Mouse (Mus musculus): ENCODE results near the gene Tmem253.
A peak's percentile ranks its signal among the peaks of the same experiment; 100 is the strongest.

Gene Tmem253

GRCm38 (mm10) chr14:52015445-52016100 is at the start of gene Tmem253:
TSS of gene Tmem253 (plus strand) at chr14:52015658.
- no peak for DNase-seq (ENCODE audit: low read depth)

DNA sequence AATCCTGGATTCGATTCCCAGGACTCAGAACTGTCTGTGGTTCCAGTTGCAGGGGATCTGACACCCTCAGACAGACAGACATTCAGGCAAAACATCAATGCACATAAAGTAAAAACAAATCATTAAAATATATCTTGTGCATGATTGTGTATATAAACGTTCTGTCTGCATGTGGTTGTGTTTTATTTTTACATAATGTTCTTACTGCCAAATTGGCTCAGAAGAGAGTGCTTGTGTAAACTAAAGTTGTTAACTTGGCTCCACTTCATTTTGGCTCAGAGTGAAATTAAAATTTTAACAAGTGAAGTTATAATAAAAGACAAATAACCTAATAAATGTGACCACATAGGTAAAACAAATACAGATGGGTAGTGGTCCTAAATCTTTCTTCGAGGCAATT is 48.1 kb upstream of the Tmem253 start:
- DNase-seq (ENCODE audit: low read depth), result no peak

DNA sequence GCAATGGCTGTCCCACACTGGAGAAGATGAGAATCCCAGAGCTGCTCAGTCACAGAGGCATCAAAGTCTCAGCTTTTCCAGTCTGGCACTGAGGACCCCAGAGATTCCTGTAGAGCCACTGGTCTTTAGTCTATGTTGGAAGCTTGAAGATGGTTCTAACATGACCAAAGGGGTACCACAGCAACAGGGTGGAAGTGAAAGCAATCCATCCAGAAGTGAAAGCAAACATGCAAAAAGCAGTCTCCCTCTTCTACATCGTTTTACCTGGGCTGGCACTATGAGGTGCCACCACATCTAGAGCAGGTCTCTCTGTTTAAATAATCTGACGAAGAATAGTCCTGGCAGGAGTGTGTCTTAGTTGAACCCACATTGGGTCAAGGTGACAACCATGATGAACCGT is 36.2 kb upstream of the Tmem253 start:
- no peak for DNase-seq (ENCODE audit: low read depth)

DNA sequence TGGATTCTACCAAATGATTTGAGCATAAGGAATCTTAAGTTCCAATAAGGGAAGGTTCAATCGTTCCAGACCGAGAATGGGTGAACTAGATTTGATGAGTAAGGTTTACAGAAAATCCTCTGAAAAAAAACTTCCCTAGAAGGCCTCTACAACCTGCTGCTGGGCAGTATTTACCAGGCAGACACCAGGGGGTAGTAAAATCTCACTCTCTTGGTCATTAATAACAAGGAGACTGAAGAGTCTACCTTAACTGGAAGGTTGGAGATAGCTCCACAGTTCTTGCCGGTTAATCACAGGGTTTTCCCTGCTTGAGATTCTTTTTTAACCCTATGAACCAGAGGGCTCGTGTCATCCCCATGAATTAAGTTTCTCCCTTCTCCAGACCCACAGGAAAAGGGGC is 32.2 kb upstream of the Tmem253 start:
- no peak for DNase-seq (ENCODE audit: low read depth)

DNA sequence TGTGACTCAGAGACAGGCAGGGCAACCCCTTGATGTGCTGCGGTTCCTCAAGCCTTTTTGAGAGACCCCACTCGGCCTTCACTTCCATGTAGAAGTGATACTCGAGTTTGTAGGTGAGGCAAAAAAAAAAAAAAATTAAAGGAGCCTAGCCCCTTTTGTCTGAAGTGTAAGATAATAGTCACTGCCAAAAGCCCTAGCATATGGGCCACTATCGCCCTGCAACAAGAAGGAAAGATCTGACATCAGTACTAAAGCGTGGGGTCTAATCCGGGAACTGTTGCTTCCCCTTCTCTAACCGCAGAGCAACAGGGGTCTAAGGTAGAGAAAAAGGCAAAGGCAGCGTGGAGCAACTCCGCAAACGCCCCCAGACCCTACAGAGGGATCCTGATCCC is 31.6 kb upstream of the Tmem253 start:
- no peak for DNase-seq (ENCODE audit: low read depth)

- no peak for DNase-seq (ENCODE audit: low read depth)
Measured at GRCm38 (mm10) chr14:51984247-51985231, 30.9 kb upstream of the Tmem253 start, which contains the start of gene Arhgef40. TSS of gene Arhgef40 (plus strand) at chr14:51984719.

DNA sequence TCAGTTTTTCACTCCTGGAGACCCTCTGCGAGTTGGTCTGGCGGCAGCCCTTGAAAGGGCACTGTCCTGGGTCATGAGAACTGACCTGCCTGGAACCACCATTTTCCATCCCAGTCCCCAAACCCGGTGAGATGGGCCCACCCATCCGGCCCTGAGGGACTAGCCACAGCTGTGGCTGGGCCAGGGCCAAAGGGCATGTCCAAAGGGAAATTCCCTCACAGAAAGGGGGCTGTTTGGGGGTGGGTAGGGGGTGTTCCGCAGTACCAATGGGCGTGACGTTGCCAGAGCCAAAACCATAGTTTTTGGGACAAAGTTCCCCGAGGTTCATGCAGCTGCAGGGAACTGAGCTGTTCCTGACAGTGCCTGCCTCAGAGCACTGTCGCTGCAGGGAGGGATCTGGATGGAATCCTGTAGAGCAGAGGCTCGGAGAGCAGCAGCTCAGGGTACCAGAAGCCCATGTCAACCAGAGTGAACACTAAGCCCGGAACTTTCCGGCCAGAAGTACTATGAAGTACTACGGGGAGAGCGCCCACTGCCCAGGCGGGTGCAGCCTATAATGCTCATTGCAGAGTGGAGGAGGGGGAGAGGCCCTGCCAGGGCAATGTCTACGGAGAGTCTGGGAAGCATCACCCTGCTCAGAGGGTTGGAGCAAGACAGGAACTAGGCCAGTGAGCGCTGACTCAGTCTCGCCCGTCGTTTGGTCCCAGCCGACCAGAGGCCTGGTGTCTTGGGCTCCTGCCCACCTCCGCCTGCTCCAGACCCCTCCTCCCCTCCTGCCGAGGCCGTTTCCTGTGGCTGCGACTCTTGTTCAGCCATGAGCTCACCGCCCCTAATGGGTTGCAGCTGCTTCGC is 29.9 kb upstream of the Tmem253 start:
- peak; percentile 95 for DNase-seq (ENCODE audit: low read depth)

DNA sequence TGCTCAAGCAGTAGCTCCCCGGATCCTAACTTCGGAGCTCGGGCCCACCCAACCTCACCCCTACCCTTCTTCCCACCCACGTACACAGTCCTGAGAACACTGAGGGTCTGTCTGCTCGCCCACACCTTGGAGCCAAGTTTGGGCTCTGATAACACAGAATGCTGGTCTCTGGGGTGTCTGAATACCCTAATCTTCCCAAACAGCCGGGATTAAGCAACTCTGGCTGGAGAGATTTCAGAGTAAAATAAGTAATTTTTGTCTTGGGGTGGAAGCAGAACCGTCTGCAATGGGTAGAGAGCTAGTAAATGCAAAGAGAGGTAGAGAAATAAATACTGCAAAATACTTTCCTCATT is 29.3 kb upstream of the Tmem253 start:
- DNase-seq (ENCODE audit: low read depth), result no peak

DNA sequence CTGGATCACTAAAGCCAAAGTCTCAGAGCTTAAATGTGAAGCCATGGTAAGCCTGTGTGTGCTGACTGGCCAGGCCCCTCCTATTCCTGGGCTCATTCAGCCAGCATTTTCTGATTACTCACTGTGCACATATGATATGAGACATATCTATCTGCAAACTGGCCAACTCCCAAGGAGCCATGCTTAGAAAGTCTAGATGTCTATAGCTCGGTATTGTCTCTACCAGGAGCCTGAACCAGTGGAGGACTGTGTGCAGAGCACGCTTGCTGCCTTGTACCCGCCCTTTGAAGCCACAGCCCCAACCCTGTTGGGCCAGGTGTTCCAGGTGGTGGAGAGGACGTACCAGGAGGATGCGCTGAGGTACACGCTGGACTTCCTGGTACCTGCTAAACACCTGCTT is 28.3 kb upstream of the Tmem253 start:
- no peak for DNase-seq (ENCODE audit: low read depth)

- DNase-seq (ENCODE audit: low read depth), result no peak
Measured at GRCm38 (mm10) chr14:51988731-51989130, 26.7 kb upstream of the Tmem253 start.

- no peak for DNase-seq (ENCODE audit: low read depth)
Measured at GRCm38 (mm10) chr14:51989461-51989970, 25.9 kb upstream of the Tmem253 start.

GRCm38 (mm10) chr14:51994453-51994852 is 21.0 kb upstream of the Tmem253 start:
- no peak for DNase-seq (ENCODE audit: low read depth)

GRCm38 (mm10) chr14:51995219-51995871 is 20.1 kb upstream of the Tmem253 start:
- no peak for DNase-seq (ENCODE audit: low read depth)

GRCm38 (mm10) chr14:51996231-51996841 is 19.1 kb upstream of the Tmem253 start:
- no peak for DNase-seq (ENCODE audit: low read depth)

GRCm38 (mm10) chr14:51996866-51997265 is 18.6 kb upstream of the Tmem253 start:
- DNase-seq (ENCODE audit: low read depth), result no peak

DNA sequence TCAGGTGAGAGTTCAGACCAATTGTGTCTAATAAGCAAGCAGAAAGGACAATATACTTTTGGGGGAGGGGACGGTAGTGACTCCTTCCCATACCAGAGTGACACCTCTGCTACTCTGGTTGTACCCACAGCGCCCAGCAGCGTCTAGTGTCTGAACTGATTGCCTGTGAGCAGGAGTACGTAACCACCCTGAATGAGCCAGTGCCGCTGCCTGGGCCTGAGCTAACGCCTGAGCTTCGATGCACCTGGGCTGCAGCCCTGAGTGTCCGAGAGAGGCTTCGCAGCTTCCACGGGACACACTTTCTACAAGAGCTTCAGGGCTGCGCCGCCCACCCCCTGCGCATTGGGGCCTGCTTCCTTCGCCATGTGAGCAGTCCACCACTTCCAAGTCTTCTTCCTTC is 18.0 kb upstream of the Tmem253 start:
- DNase-seq (ENCODE audit: low read depth), result no peak

DNA sequence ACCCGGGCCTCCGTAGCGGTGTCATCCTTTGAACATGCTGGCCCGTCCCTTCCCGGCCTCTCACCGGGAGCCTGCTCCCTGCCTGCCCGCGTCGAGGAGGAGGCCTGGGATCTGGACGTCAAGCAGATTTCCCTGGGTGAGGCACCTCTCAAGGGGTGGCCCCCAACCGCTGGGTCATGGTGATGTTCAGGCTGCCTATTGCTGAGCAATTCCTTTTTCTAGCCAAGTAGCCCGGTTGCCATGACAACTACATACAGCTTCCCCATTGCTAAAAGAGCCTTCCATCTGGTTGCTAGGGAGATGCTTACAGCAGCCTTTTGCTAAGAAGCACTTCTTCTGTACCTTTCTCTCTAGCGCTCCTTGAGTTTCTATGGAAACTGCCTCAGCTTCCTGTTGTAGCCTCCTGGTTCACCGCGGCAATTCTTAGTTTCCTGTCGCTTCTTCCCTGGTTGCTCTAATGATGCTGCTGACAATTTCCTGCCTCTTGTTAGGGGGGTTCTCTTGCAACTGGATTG is 11.4 kb upstream of the Tmem253 start:
- peak; percentile 49 for DNase-seq (ENCODE audit: low read depth)

DNA sequence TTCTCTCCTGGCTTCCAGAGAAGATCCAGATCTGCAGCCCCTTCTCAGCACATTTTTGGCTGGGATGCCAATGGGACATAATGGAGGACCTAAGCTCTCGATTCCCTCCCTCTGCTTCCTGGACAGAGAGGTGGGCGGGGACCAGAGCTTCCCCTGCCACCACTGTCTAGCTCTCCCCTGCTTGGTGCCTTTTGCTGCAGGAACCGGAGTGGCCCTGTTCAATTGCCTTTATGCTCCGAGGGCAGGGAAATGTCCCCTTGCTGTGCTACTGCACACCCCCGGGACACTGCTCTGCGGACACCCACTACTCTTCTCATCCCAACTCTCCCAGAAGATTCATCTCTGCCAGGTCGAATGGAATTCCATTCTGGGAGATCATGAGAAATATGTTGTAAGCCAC is 10.3 kb upstream of the Tmem253 start:
- no peak for DNase-seq (ENCODE audit: low read depth)

GRCm38 (mm10) chr14:52005616-52006015 is 9.8 kb upstream of the Tmem253 start:
- no peak for DNase-seq (ENCODE audit: low read depth)

DNA sequence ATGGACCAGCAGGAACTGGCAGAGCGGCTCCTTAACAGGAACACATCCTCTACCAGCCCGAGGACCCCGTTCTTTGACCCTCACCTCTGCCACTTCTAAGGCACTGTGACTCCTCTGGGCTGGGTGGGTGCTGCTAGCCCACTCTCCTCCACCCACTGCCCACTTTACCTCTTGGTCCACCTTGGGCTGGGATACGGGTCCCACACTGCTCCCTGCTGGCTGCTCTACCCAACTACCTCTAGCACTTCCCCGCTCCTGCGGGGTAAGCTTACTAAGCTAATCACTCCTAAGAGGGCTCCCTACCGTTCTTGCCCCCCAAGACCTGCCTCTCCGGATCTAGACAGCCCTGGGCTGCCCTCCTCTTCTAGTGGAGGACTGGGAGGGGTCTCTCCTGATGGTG is 9.2 kb upstream of the Tmem253 start:
- DNase-seq (ENCODE audit: low read depth), result no peak

GRCm38 (mm10) chr14:52006771-52007170 is 8.7 kb upstream of the Tmem253 start:
- no peak for DNase-seq (ENCODE audit: low read depth)
